Mouse (Mus musculus) MEL (cell line): ENCODE data around the gene Ank2. TPM values are rescaled to one million over a fixed set of nuclear protein-coding genes. Genes with fewer than 3 reads are reported as not detected.

ENCODE experiments used
- DNase-seq: peaks from one replicate; pipeline ENCODE4 v3.0.0; 2011; ENCODE audit warnings: low read depth, low spot score
- H3K27ac ChIP-seq: 2 replicates; pipeline ENCODE4 v1.5.1; 2012; ENCODE audit warnings: low read depth, mild to moderate bottlenecking, control low read depth, low read length, moderate library complexity; ENCODE audit not compliant: control insufficient read depth
- H3K27me3 ChIP-seq, 2 experiments: fragments of 150-350 bp in 1 of 2; sonication (generic) in 1 of 2; 2 replicates each; pipeline ENCODE4 v1.6.1; 2012; ENCODE audit warnings: low read length in 2 of 2, mild to moderate bottlenecking in 2 of 2, improper control_type of control experiment in 1 of 2, moderate library complexity in 1 of 2; ENCODE audit not compliant: insufficient read depth in 2 of 2, control insufficient read depth in 1 of 2
- H3K36me3 ChIP-seq, 2 experiments: 2 replicates each; pipeline ENCODE4 v1.6.1; 2012 to 2014; ENCODE audit warnings: low read length in 2 of 2, improper control_type of control experiment in 1 of 2, inconsistent platforms in 1 of 2, mild to moderate bottlenecking in 1 of 2; ENCODE audit not compliant: insufficient read depth in 2 of 2, control insufficient read depth in 1 of 2
- H3K4me1 ChIP-seq, 2 experiments: fragments of 150-350 bp in 1 of 2; sonication (generic) in 1 of 2; 2 replicates each; pipeline ENCODE4 v1.6.1; 2012; ENCODE audit warnings: low read length in 2 of 2, improper control_type of control experiment in 1 of 2, mild to moderate bottlenecking in 1 of 2; ENCODE audit not compliant: insufficient read depth in 2 of 2, control insufficient read depth in 1 of 2
- H3K4me3 ChIP-seq, 2 experiments: fragments of 150-350 bp in 1 of 2; sonication (generic) in 1 of 2; 2 replicates each; pipeline ENCODE4 v1.5.1; 2012; ENCODE audit warnings: low read depth in 2 of 2, low read length in 2 of 2, mild to moderate bottlenecking in 2 of 2, moderate library complexity in 2 of 2, control low read depth in 1 of 2, improper control_type of control experiment in 1 of 2; ENCODE audit not compliant: control insufficient read depth in 1 of 2, insufficient read depth in 1 of 2
- H3K79me2 ChIP-seq: 2 replicates; pipeline ENCODE4 v1.6.1; 2012; ENCODE audit warnings: mild to moderate bottlenecking, low read length, moderate library complexity; ENCODE audit not compliant: control insufficient read depth, poor library complexity, insufficient read depth
- H3K9ac ChIP-seq: 2 replicates; pipeline ENCODE4 v1.6.1; 2012; ENCODE audit warnings: low read depth, mild to moderate bottlenecking, control low read depth, low read length, moderate library complexity; ENCODE audit not compliant: control insufficient read depth, poor library complexity, severe bottlenecking
- H3K9me3 ChIP-seq: fragments of 150-350 bp; sonication (generic); replicated peaks from 2 replicates; pipeline ENCODE4 v1.6.1; 2012; ENCODE audit warnings: mild to moderate bottlenecking, low read length, improper control_type of control experiment, moderate library complexity; ENCODE audit not compliant: insufficient read depth
- BHLHE40 ChIP-seq: IDR thresholded peaks from 2 replicates; pipeline ENCODE4 v1.6.1; 2012; ENCODE audit warnings: low read depth, mild to moderate bottlenecking, inconsistent platforms, low read length, improper control_type of control experiment, borderline replicate concordance
- CHD1 ChIP-seq: IDR thresholded peaks from 2 replicates; pipeline ENCODE4 v1.6.1; 2012; ENCODE audit warnings: low read depth, mild to moderate bottlenecking, inconsistent platforms, low read length, improper control_type of control experiment
- E2F4 ChIP-seq: IDR thresholded peaks from 2 replicates; pipeline ENCODE4 v1.6.1; 2011; ENCODE audit warnings: low read depth, low read length, improper control_type of control experiment, borderline replicate concordance
- ELF1 ChIP-seq: IDR thresholded peaks from 2 replicates; pipeline ENCODE4 v1.6.1; 2014; ENCODE audit warnings: low read depth, mild to moderate bottlenecking, inconsistent platforms, low read length, improper control_type of control experiment, moderate library complexity
- EP300 ChIP-seq, 2 experiments: IDR thresholded peaks; 2 replicates each; pipeline ENCODE4 v1.6.1; 2011; ENCODE audit warnings: improper control_type of control experiment in 2 of 2, low read length in 2 of 2, low read depth in 1 of 2, mild to moderate bottlenecking in 1 of 2
- HCFC1 ChIP-seq: IDR thresholded peaks from 2 replicates; pipeline ENCODE4 v1.6.1; 2012; ENCODE audit warnings: low read depth, mild to moderate bottlenecking, inconsistent platforms, low read length, improper control_type of control experiment, moderate library complexity
- JUND ChIP-seq: IDR thresholded peaks from 2 replicates; pipeline ENCODE4 v1.6.1; 2011; ENCODE audit warnings: low read depth, mild to moderate bottlenecking, improper control_type of control experiment, low read length
- MAFK ChIP-seq: IDR thresholded peaks from 2 replicates; pipeline ENCODE4 v1.6.1; 2011; ENCODE audit warnings: low read depth, mild to moderate bottlenecking, low read length, improper control_type of control experiment, borderline replicate concordance
- MAX ChIP-seq: IDR thresholded peaks from 2 replicates; pipeline ENCODE4 v1.6.1; 2011; ENCODE audit warnings: low read length, improper control_type of control experiment
- MAZ ChIP-seq: IDR thresholded peaks from 2 replicates; pipeline ENCODE4 v1.6.1; 2012; ENCODE audit warnings: low read depth, mild to moderate bottlenecking, inconsistent platforms, low read length, improper control_type of control experiment
- MEF2A ChIP-seq: IDR thresholded peaks from 2 replicates; pipeline ENCODE4 v1.6.1; 2014; ENCODE audit warnings: low read depth, mild to moderate bottlenecking, inconsistent platforms, low read length, improper control_type of control experiment; ENCODE audit not compliant: poor library complexity, insufficient replicate concordance, severe bottlenecking; ENCODE audit errors: extremely low read depth
- NELFE ChIP-seq: IDR thresholded peaks from 2 replicates; pipeline ENCODE4 v1.6.1; 2011; ENCODE audit warnings: low read depth, low read length, improper control_type of control experiment
- NRF1 ChIP-seq: IDR thresholded peaks from 2 replicates; pipeline ENCODE4 v1.6.1; 2014; ENCODE audit warnings: low read depth, mild to moderate bottlenecking, inconsistent platforms, low read length, improper control_type of control experiment, moderate library complexity; ENCODE audit not compliant: poor library complexity, insufficient read depth, severe bottlenecking
- POLR2AphosphoS2 ChIP-seq: IDR thresholded peaks from 2 replicates; pipeline ENCODE4 v1.6.1; 2011; ENCODE audit warnings: low read length, improper control_type of control experiment
- RCOR1 ChIP-seq: IDR thresholded peaks from 2 replicates; pipeline ENCODE4 v1.6.1; 2012; ENCODE audit warnings: low read depth, mild to moderate bottlenecking, inconsistent platforms, low read length, improper control_type of control experiment
- SMC3 ChIP-seq: IDR thresholded peaks from 2 replicates; pipeline ENCODE4 v1.6.1; 2011; ENCODE audit warnings: low read depth, low read length, improper control_type of control experiment
- TAL1 ChIP-seq: IDR thresholded peaks from 2 replicates; pipeline ENCODE4 v1.6.1; 2012; ENCODE audit warnings: mild to moderate bottlenecking, inconsistent platforms, low read length, moderate library complexity, mixed read lengths
- TBP ChIP-seq: IDR thresholded peaks from 2 replicates; pipeline ENCODE4 v1.8.0; 2011; ENCODE audit warnings: low read depth, low read length, improper control_type of control experiment
- USF1 ChIP-seq: IDR thresholded peaks from 2 replicates; pipeline ENCODE4 v1.6.1; 2014; ENCODE audit warnings: low read depth, mild to moderate bottlenecking, inconsistent platforms, low read length, improper control_type of control experiment, moderate library complexity
- USF2 ChIP-seq, 2 experiments: IDR thresholded peaks; 2 replicates each; pipeline ENCODE4 v1.6.1; 2011 to 2012; ENCODE audit warnings: improper control_type of control experiment in 2 of 2, low read length in 2 of 2, borderline replicate concordance in 1 of 2, inconsistent platforms in 1 of 2, low read depth in 1 of 2, mild to moderate bottlenecking in 1 of 2; ENCODE audit not compliant: insufficient read depth in 1 of 2
- ZKSCAN1 ChIP-seq: IDR thresholded peaks from 2 replicates; pipeline ENCODE4 v1.6.1; 2012; ENCODE audit warnings: low read depth, mild to moderate bottlenecking, inconsistent platforms, low read length, improper control_type of control experiment, moderate library complexity
- polyA plus RNA-seq, 2 experiments: library from polyadenylated mRNA; stranded (reverse) in 1 of 2; unstranded in 1 of 2; fragments of >175 nt in 1 of 2; fragments of >200 nt in 1 of 2; gene quantifications; 2 replicates each; pipeline versions ENCODE4 v1.2.1 to v1.2.4; 2012; ENCODE audit warnings: low replicate concordance in 2 of 2, low read depth in 1 of 2; ENCODE audit not compliant: insufficient read length in 2 of 2, insufficient read depth in 1 of 2, missing spikeins in 1 of 2
- total RNA-seq: library from RNA; depleted of rRNA; stranded (reverse); fragments of 300-350 nt; gene quantifications from 2 replicates; pipeline ENCODE4 v1.2.3, GENCODE M21; 2012

The Ank2 gene
- total and polyA plus RNA-seq, 3 experiments, result 2.7 to 4.5 TPM; not detected in 1

GRCm38 (mm10) chr3:127300790-127301189, 198.4 kb downstream of the Ank2 start:
- H3K36me3 ChIP-seq, result no peaks in the 10 kb centered on the region; a peak in 1 of 4 replicates
- H3K4me3 ChIP-seq, result no peak overlapping the region
- H3K9ac ChIP-seq, result no peak overlapping the region
- no peaks in the 10 kb centered on the region for H3K79me2 ChIP-seq
- peaks cover 0 to 4% of the 10 kb centered on the region in 2 experiments; a peak in 2 of 4 replicates for H3K4me1 ChIP-seq
- H3K27me3 ChIP-seq, result no peaks in the 10 kb centered on the region
- H3K9me3 ChIP-seq, result no peaks in the 10 kb centered on the region
- TF ChIP-seq EP300 (IDR thresholded peaks at IDR 0.05; ENCODE audit: low read depth in 1 of 2, low read length in 2 of 2) (no peak), SMC3 (no peak), ZKSCAN1 (no peak), BHLHE40 (no peak), TBP (no peak), E2F4 (no peak), RCOR1 (no peak), POLR2AphosphoS2 (no peak), HCFC1 (no peak), JUND (no peak), NRF1 (no peak), MAFK (no peak), MEF2A (no peak), MAZ (no peak), TAL1 (no peak)
- no peak overlapping the region for H3K27ac ChIP-seq
- no peak for DNase-seq

- H3K9ac ChIP-seq, result peak overlapping the region; percentile 42
- peaks cover 0 to 3% of the 10 kb centered on the region in 2 experiments; a peak in 2 of 4 replicates for H3K36me3 ChIP-seq
- no peaks in the 10 kb centered on the region for H3K27me3 ChIP-seq
- H3K27ac ChIP-seq, result peak overlapping the region; percentile 79
- H3K4me3 ChIP-seq, result peak overlapping the region; percentile 50 to 64
- no peaks in the 10 kb centered on the region for H3K79me2 ChIP-seq
- TF ChIP-seq USF1 (peak; percentile 93), BHLHE40 (peak; percentile 41; the same call in 1 of the 2 replicates), ELF1 (0 out of 2 replicates have a peak, but pooled peaks have one; percentile 15), CHD1 (no peak), NELFE (no peak), MAX (peak; percentile 87), USF2 (IDR thresholded peaks at IDR 0.05; ENCODE audit: borderline replicate concordance in 1 of 2, insufficient read depth in 1 of 2, low read depth in 1 of 2, low read length in 2 of 2) (peak; percentile 49 to 75; a peak in 3 of 4 replicates)
- H3K9me3 ChIP-seq, result no peaks in the 10 kb centered on the region
- peak; percentile 61 for DNase-seq
- peaks cover 0 to 11% of the 10 kb centered on the region in 2 experiments; a peak in 3 of 4 replicates for H3K4me1 ChIP-seq
These were observed 203.2 kb downstream of the Ank2 start for GRCm38 (mm10) chr3:127295921-127296320.
